Mouse (Mus musculus) activated CD4-positive, CD25-positive, alpha-beta regulatory T cell, adult 4 months (primary cell): ENCODE results near the gene Rnf151. TPM values are rescaled to one million over a fixed set of nuclear protein-coding genes. Genes with fewer than 3 reads are reported as not detected.

Source experiments
- polyA plus RNA-seq, 2 experiments: library from polyadenylated mRNA; unstranded; fragments of 100-300 nt; shearing (Covaris generic); gene quantifications; one replicate each; pipeline ENCODE4 v1.2.1; 2017

The Rnf151 gene
- polyA plus RNA-seq, 2 experiments from 2014 or later: not detected

Other genes with a start within 250 kb of the Rnf151 start
- 10 to 100 TPM; 22.6 to 37.5 TPM for gene E4f1, start 247.8 kb downstream of the Rnf151 start, polyA plus RNA-seq
- 1 to 10 TPM; 3.3 to 6.2 TPM for gene Pgp, start 247.7 kb downstream of the Rnf151 start, polyA plus RNA-seq
- gene Bricd5, start 244.2 kb downstream of the Rnf151 start, polyA plus RNA-seq: not detected
- 10 to 100 TPM; 12.6 to 15.3 TPM for gene Mlst8, start 239.0 kb downstream of the Rnf151 start, polyA plus RNA-seq
- under 1 TPM; 0.10 to 0.17 TPM for gene Caskin1, start 229.5 kb downstream of the Rnf151 start, polyA plus RNA-seq
- gene Traf7, start 190.1 kb downstream of the Rnf151 start, polyA plus RNA-seq: 10 to 100 TPM; 35.0 to 58.7 TPM
- 1 to 10 TPM; 2.8 to 3.3 TPM for gene Rab26, start 183.9 kb downstream of the Rnf151 start, polyA plus RNA-seq
- 10 to 100 TPM; 11.5 to 15.4 TPM for gene Pkd1, start 168.2 kb downstream of the Rnf151 start, polyA plus RNA-seq
- gene Tsc2, start 85.4 kb downstream of the Rnf151 start, polyA plus RNA-seq: 10 to 100 TPM in 1 of 2 experiments, 1 to 10 TPM in 1; 9.8 to 24.1 TPM
- gene Nthl1, start 85.4 kb downstream of the Rnf151 start, polyA plus RNA-seq: 1 to 10 TPM; 2.1 to 2.6 TPM
- not detected for gene Slc9a3r2, start 67.7 kb downstream of the Rnf151 start, polyA plus RNA-seq
- gene Npw, start 59.6 kb downstream of the Rnf151 start, polyA plus RNA-seq: under 1 TPM in 1 of 2 experiments, not detected in 1; 0.66 TPM
- 1 to 10 TPM; 4.5 to 4.6 TPM for gene Zfp598, start 48.4 kb downstream of the Rnf151 start, polyA plus RNA-seq
- 1 to 10 TPM in 1 of 2 experiments, under 1 TPM in 1; 0.43 to 1.2 TPM for gene Syngr3, start 28.1 kb downstream of the Rnf151 start, polyA plus RNA-seq
- gene Gfer, start 21.9 kb downstream of the Rnf151 start, polyA plus RNA-seq: 10 to 100 TPM; 13.1 to 15.5 TPM
- 1 to 10 TPM; 1.4 to 1.5 TPM for gene Noxo1, start 21.8 kb downstream of the Rnf151 start, polyA plus RNA-seq
- gene Tbl3, start 10.4 kb downstream of the Rnf151 start, polyA plus RNA-seq: 10 to 100 TPM; 23.6 to 46.2 TPM
- gene Rps2, start 53 bp upstream of the Rnf151 start, polyA plus RNA-seq: 1,000 to 10,000 TPM in 1 of 2 experiments, 100 to 1,000 TPM in 1; 537 to 1,178 TPM
- gene Ndufb10, start 6.4 kb upstream of the Rnf151 start, polyA plus RNA-seq: 100 to 1,000 TPM; 226 to 265 TPM
- not detected for gene Rpl3l, start 9.8 kb upstream of the Rnf151 start, polyA plus RNA-seq
- 10 to 100 TPM; 33.5 to 39.9 TPM for gene Msrb1, start 18.6 kb upstream of the Rnf151 start, polyA plus RNA-seq
- gene Hs3st6, start 34.9 kb upstream of the Rnf151 start, polyA plus RNA-seq: not detected
- not detected for gene Meiob, start 86.2 kb upstream of the Rnf151 start, polyA plus RNA-seq
- 10 to 100 TPM; 23.4 to 28.1 TPM for gene Hagh, start 122.1 kb upstream of the Rnf151 start, polyA plus RNA-seq
- gene Fahd1, start 132.3 kb upstream of the Rnf151 start, polyA plus RNA-seq: 1 to 10 TPM; 1.1 to 2.9 TPM
- not detected for gene Igfals, start 147.9 kb upstream of the Rnf151 start, polyA plus RNA-seq
- 100 to 1,000 TPM in 1 of 2 experiments, 10 to 100 TPM in 1; 88.6 to 103 TPM for gene Nubp2, start 168.3 kb upstream of the Rnf151 start, polyA plus RNA-seq
- 10 to 100 TPM; 38.5 to 50.9 TPM for gene Spsb3, start 168.6 kb upstream of the Rnf151 start, polyA plus RNA-seq
- 10 to 100 TPM; 12.8 to 26.0 TPM for gene Eme2, start 177.0 kb upstream of the Rnf151 start, polyA plus RNA-seq
- gene Mrps34, start 177.1 kb upstream of the Rnf151 start, polyA plus RNA-seq: 10 to 100 TPM; 77.7 to 87.5 TPM
- gene Nme3, start 178.4 kb upstream of the Rnf151 start, polyA plus RNA-seq: 10 to 100 TPM; 51.5 to 53.2 TPM
- 10 to 100 TPM; 26.1 to 28.6 TPM for gene Mapk8ip3, start 218.9 kb upstream of the Rnf151 start, polyA plus RNA-seq
- gene Jpt2, start 242.6 kb upstream of the Rnf151 start, polyA plus RNA-seq: 10 to 100 TPM; 27.9 to 35.8 TPM